Mouse (Mus musculus) forebrain, embryonic 14.5 days (tissue): Measurements from ENCODE around the gene Szrd1. TPM values are rescaled to one million over a fixed set of nuclear protein-coding genes. Genes with fewer than 3 reads are reported as not detected.

ENCODE experiments used
- ATAC-seq: fragments of 200-750 bp; cut with Nextera tagmentation; 2 replicates; pipeline ENCODE4 v1.8.0; 2017; ENCODE audit warnings: mild to moderate bottlenecking, moderate library complexity
- DNase-seq: peaks from one replicate; pipeline ENCODE4 v3.0.0-alpha.2; 2015; ENCODE audit warnings: low spot score
- H3K27ac ChIP-seq: fragments of 300-500 bp; sonication (generic); 2 replicates; pipeline ENCODE4 v1.5.1; 2014; ENCODE audit warnings: low read depth, mild to moderate bottlenecking, control low read depth, low read length, moderate library complexity
- H3K27me3 ChIP-seq: fragments of 300-500 bp; sonication (generic); replicated peaks from 2 replicates; pipeline ENCODE4 v1.6.1; 2014; ENCODE audit warnings: low read length, control low read depth, mixed read lengths; ENCODE audit not compliant: control insufficient read depth, insufficient read depth
- H3K36me3 ChIP-seq: fragments of 300-500 bp; sonication (generic); 2 replicates; pipeline ENCODE4 v1.6.1; 2014; ENCODE audit warnings: low read length, control low read depth; ENCODE audit not compliant: control insufficient read depth, insufficient read depth
- H3K4me1 ChIP-seq: fragments of 300-500 bp; sonication (generic); 2 replicates; pipeline ENCODE4 v1.6.1; 2014; ENCODE audit warnings: antibody characterized with exemption, low read length, control low read depth; ENCODE audit not compliant: control insufficient read depth, insufficient read depth
- H3K4me2 ChIP-seq: fragments of 300-500 bp; sonication (generic); 2 replicates; pipeline ENCODE4 v1.6.1; 2014; ENCODE audit warnings: mild to moderate bottlenecking, control low read depth, low read length
- H3K4me3 ChIP-seq: fragments of 300-500 bp; sonication (generic); 2 replicates; pipeline ENCODE4 v1.5.1; 2014; ENCODE audit warnings: low read depth, low read length, control low read depth
- H3K9ac ChIP-seq: fragments of 300-500 bp; sonication (generic); 2 replicates; pipeline ENCODE4 v1.6.1; 2014; ENCODE audit warnings: mild to moderate bottlenecking, low read length, control low read depth, moderate library complexity
- H3K9me3 ChIP-seq: fragments of 300-500 bp; sonication (generic); replicated peaks from 2 replicates; pipeline ENCODE4 v1.6.1; 2016; ENCODE audit warnings: low read length, control low read depth, mixed read lengths; ENCODE audit not compliant: control insufficient read depth
- WGBS: fragments of 180-500 bp; shearing (Covaris S2); extraction: QIAGEN DNeasy Blood & Tissue Kit; methylation state at CpG from one replicate; pipeline ENCODE4 v1.1.7; 2014; 5-methylcytosine and 5-hydroxymethylcytosine counted together
- polyA plus RNA-seq: library from polyadenylated mRNA; unstranded; fragments of >200 nt; fragmentation: Nextera tagmentation; extraction: Ambion mirVana; gene quantifications from 2 replicates; pipeline ENCODE4 v1.2.1, GENCODE M21; 2014

Szrd1 gene
- polyA plus RNA-seq, 1 experiment from 2014 or later, result 38.9 TPM

- no peak overlapping the region for H3K9ac ChIP-seq
- no peak for DNase-seq
- H3K4me1 ChIP-seq, result no peaks in the 10 kb centered on the region
- WGBS, result 85% methylated on average over 6 of the region's 6 CpGs
- H3K27ac ChIP-seq, result no peak overlapping the region
- no peaks in the 10 kb centered on the region for H3K27me3 ChIP-seq
- no peaks in the 10 kb centered on the region for H3K9me3 ChIP-seq
- H3K4me3 ChIP-seq, result no peak overlapping the region
- no peak for ATAC-seq
- no peak overlapping the region for H3K4me2 ChIP-seq
- H3K36me3 ChIP-seq, result peaks cover 75% of the 10 kb centered on the region
These were observed 25.0 kb downstream of the Szrd1 start for GRCm38 (mm10) chr4:141114521-141114981.

GRCm38 (mm10) chr4:141113831-141114230 is 25.7 kb downstream of the Szrd1 start:
- Histone ChIP-seq H3K27ac (no peak overlapping the region), H3K4me3 (no peak overlapping the region), H3K9me3 (no peaks in the 10 kb centered on the region), H3K9ac (no peak overlapping the region), H3K27me3 (no peaks in the 10 kb centered on the region), H3K4me1 (no peaks in the 10 kb centered on the region), H3K4me2 (no peak overlapping the region), H3K36me3 (peaks cover 75% of the 10 kb centered on the region)
- no peak for ATAC-seq
- no peak for DNase-seq
- WGBS, result 82% methylated on average over 7 of the region's 7 CpGs

GRCm38 (mm10) chr4:141108196-141108732 is 31.3 kb downstream of the Szrd1 start:
- ATAC-seq (no peak), DNase-seq (no peak)
- Histone ChIP-seq H3K4me3 (no peak overlapping the region), H3K4me1 (no peaks in the 10 kb centered on the region), H3K27ac (no peak overlapping the region), H3K36me3 (peaks cover 26% of the 10 kb centered on the region), H3K4me2 (no peak overlapping the region), H3K9me3 (no peaks in the 10 kb centered on the region), H3K9ac (no peak overlapping the region), H3K27me3 (no peaks in the 10 kb centered on the region)
- 50% methylated on average over 10 of the region's 10 CpGs for WGBS

GRCm38 (mm10) chr4:141106526-141107183 is 32.9 kb downstream of the Szrd1 start:
- DNase-seq (no peak), ATAC-seq (no peak)
- H3K9me3 ChIP-seq, result no peaks in the 10 kb centered on the region
- WGBS, result 83% methylated on average over 16 of the region's 16 CpGs
- H3K27me3 ChIP-seq, result no peaks in the 10 kb centered on the region
- no peaks in the 10 kb centered on the region for H3K4me1 ChIP-seq
- H3K4me2 ChIP-seq, result no peak overlapping the region
- no peak overlapping the region for H3K4me3 ChIP-seq
- no peak overlapping the region for H3K9ac ChIP-seq
- H3K36me3 ChIP-seq, result peaks cover 15% of the 10 kb centered on the region
- no peak overlapping the region for H3K27ac ChIP-seq

GRCm38 (mm10) chr4:141101855-141102254 is 37.7 kb downstream of the Szrd1 start:
- H3K9ac ChIP-seq, result no peak overlapping the region
- ATAC-seq, result no peak
- 73% methylated on average over 6 of the region's 6 CpGs for WGBS
- peak; percentile 10 for DNase-seq
- no peaks in the 10 kb centered on the region for H3K4me1 ChIP-seq
- no peaks in the 10 kb centered on the region for H3K9me3 ChIP-seq
- H3K4me2 ChIP-seq, result no peak overlapping the region
- H3K4me3 ChIP-seq, result no peak overlapping the region
- no peaks in the 10 kb centered on the region for H3K36me3 ChIP-seq
- H3K27ac ChIP-seq, result no peak overlapping the region
- H3K27me3 ChIP-seq, result no peaks in the 10 kb centered on the region

DNA sequence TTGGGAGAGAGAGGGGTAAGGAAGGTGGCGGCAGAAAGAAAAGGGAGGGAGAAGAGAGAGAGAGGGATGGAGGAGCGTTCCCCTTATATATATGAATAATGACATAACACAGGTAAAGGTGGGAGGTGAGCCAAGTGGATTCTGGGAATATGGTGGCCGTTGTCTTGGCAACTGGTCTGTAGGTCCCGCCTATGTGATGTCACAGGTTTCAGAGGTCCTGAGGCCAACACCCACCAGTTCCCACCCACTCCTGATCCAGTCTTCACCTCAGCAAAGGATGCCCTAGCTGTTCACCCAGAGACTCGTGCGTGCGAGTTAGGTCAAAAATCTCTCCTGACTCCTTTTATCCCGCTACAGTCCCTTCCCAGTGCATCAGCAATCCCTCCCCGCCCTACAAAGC is 38.3 kb downstream of the Szrd1 start:
- no peak for ATAC-seq
- no peaks in the 10 kb centered on the region for H3K4me1 ChIP-seq
- WGBS, result 90% methylated on average over 9 of the region's 9 CpGs
- no peak overlapping the region for H3K9ac ChIP-seq
- H3K4me2 ChIP-seq, result no peak overlapping the region
- H3K36me3 ChIP-seq, result no peaks in the 10 kb centered on the region
- H3K4me3 ChIP-seq, result no peak overlapping the region
- no peaks in the 10 kb centered on the region for H3K27me3 ChIP-seq
- no peak overlapping the region for H3K27ac ChIP-seq
- DNase-seq, result no peak
- no peaks in the 10 kb centered on the region for H3K9me3 ChIP-seq

DNA sequence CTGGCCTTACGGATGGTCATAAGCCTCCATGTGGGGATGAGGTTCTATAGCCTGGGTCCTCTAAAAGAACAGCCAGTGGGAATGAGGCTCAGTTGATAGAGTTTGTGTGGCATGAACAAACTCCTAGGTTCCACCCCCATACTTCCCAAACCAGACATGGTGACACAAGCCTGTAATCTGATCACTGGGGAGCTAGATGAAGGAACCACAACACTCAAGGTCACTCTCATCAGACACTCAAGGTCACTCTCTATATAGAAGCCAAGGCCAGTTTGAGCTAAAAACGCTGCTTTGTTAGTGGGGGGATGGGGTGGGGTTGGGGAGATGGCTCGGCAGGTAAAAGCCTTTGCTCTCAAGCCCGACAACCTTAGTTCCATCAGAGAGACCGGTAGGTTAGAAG is 39.6 kb downstream of the Szrd1 start:
- 78% methylated on average over 5 of the region's 5 CpGs for WGBS

GRCm38 (mm10) chr4:141098935-141099334 is 40.6 kb downstream of the Szrd1 start:
- H3K4me3 ChIP-seq, result no peak overlapping the region
- no peak overlapping the region for H3K9ac ChIP-seq
- 86% methylated on average over 4 of the region's 4 CpGs for WGBS
- no peak overlapping the region for H3K4me2 ChIP-seq
- no peaks in the 10 kb centered on the region for H3K27me3 ChIP-seq
- H3K9me3 ChIP-seq, result no peaks in the 10 kb centered on the region
- ATAC-seq (no peak), DNase-seq (no peak)
- no peaks in the 10 kb centered on the region for H3K36me3 ChIP-seq
- no peak overlapping the region for H3K27ac ChIP-seq
- H3K4me1 ChIP-seq, result no peaks in the 10 kb centered on the region

More for the DNA sequence above, 39.6 kb downstream of the Szrd1 start:
- Histone ChIP-seq H3K36me3 (no peaks in the 10 kb centered on the region), H3K4me2 (no peak overlapping the region), H3K27ac (no peak overlapping the region), H3K9me3 (no peaks in the 10 kb centered on the region), H3K27me3 (no peaks in the 10 kb centered on the region), H3K4me1 (no peaks in the 10 kb centered on the region), H3K4me3 (no peak overlapping the region), H3K9ac (no peak overlapping the region)
- DNase-seq (no peak), ATAC-seq (no peak)

DNA sequence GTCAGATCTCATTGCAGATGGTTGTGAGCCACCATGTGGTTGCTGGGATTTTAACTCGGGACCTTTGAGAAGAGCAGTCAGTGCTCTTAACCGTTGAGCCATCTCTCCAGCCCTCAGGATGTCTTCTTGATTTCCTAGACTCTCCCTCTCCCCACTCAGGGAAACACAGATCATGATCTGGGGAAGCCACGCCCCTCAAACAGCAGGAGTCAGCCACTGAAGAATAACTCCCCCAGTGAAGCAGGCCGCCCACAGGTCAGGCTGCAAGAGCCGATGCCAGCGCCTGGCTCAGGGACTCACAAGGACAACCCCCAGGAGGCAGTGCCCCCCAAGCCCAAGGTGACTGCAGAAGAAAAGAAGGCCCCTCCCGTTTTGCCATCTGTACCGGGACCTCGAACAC is 42.9 kb downstream of the Szrd1 start:
- H3K4me3 ChIP-seq, result no peak overlapping the region
- no peaks in the 10 kb centered on the region for H3K9me3 ChIP-seq
- 4% methylated on average over 9 of the region's 9 CpGs for WGBS
- ATAC-seq, result no peak
- H3K4me1 ChIP-seq, result no peaks in the 10 kb centered on the region
- no peaks in the 10 kb centered on the region for H3K36me3 ChIP-seq
- no peaks in the 10 kb centered on the region for H3K27me3 ChIP-seq
- H3K9ac ChIP-seq, result no peak overlapping the region
- H3K4me2 ChIP-seq, result no peak overlapping the region
- DNase-seq, result no peak
- H3K27ac ChIP-seq, result no peak overlapping the region
